Mouse (Mus musculus): ENCODE results near the gene Fbxw21. TPM values are rescaled to one million over a fixed set of nuclear protein-coding genes. Genes with fewer than 3 reads are reported as not detected.

Gene Fbxw21
- total RNA-seq, 1 experiment: not detected

DNA sequence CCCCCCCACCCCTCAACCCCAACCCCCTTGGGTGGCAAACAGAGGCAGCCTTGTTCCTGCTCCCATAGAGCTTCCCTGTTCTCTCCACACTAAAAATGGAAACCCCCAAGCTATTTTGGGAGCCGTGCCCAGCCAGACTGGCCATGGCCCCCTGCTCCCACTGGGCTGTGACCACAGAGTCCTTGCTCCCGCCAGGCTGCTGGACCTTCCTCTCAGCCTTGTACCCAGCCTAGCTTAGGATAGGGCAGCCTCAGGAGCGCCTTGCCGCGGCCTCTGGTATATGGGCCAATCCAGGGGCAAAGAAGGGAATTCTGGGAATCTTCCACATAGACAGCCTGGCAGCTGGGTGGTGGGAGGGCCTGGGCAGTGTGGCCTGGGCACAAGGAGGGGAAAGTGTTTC is 64.0 kb downstream of the Fbxw21 start:
- peaks cover 20% of the 10 kb centered on the region; the same call in 1 of the 2 replicates for H3K36me3 ChIP-seq (ENCODE audit: control insufficient read depth, insufficient read depth, low read length, poor library complexity, severe bottlenecking)
- H3K27ac ChIP-seq (ENCODE audit: insufficient read depth, low read depth, low read length, poor library complexity, severe bottlenecking): no peak overlapping the region
- TF ChIP-seq ZC3H11A (IDR thresholded peaks at IDR 0.05; ENCODE audit: borderline replicate concordance, low read depth, low read length) (no peak), CHD2 (IDR thresholded peaks at IDR 0.05; ENCODE audit: low read depth, low read length) (no peak), MAFK (IDR thresholded peaks at IDR 0.05; ENCODE audit: insufficient read depth, low read depth, low read length) (no peak), ZNF384 (IDR thresholded peaks at IDR 0.05; ENCODE audit: low read depth, low read length) (no peak), HCFC1 (IDR thresholded peaks at IDR 0.05; ENCODE audit: borderline replicate concordance, insufficient read depth, low read length) (no peak)
- H3K9ac ChIP-seq (ENCODE audit: insufficient read depth, low read depth, low read length, poor library complexity, severe bottlenecking): no peak overlapping the region
- in situ Hi-C loops (cut with MboI; ENCODE audit: low sequenced_read_pairs in 2 of 2, unreplicated experiment in 2 of 2): no loop called here
- H3K9me3 ChIP-seq (ENCODE audit: control insufficient read depth, insufficient read depth, low read depth, low read length): no peaks in the 10 kb centered on the region
- no peak for DNase-seq (ENCODE audit: low read depth, low spot score)
- no peak overlapping the region for H3K4me3 ChIP-seq (ENCODE audit: insufficient read depth in 1 of 2, low read depth in 1 of 2, low read length in 2 of 2, poor library complexity in 1 of 2, severe bottlenecking in 1 of 2)
- H3K4me1 ChIP-seq (ENCODE audit: control insufficient read depth in 2 of 2, insufficient read depth in 2 of 2, low read length in 2 of 2, poor library complexity in 1 of 2): peaks cover 0 to 18% of the 10 kb centered on the region in 2 experiments; a peak in 1 of 4 replicates

DNA sequence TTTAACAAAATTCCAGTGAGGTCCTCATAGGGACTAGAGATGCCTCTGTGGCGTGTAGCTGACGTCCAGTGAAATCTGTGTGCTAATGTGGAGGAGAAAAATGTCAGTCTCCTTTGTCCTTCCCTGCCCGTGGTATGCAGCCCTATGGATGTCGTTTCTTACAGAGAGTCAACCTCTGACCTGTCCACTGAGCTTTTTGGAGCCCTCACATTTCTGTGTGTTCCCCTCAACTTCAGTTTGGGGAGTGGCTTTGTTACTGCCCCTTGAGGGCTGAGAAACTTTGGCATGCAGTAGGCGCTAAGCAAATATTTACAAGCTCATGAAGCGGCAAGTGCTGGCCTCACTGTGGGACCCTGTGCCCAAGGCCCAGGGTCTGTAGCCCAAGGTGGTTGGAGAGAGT is 64.5 kb downstream of the Fbxw21 start:
- no peaks in the 10 kb centered on the region for H3K9me3 ChIP-seq (ENCODE audit: control insufficient read depth, insufficient read depth, low read depth, low read length)
- no peak overlapping the region for H3K4me3 ChIP-seq (ENCODE audit: insufficient read depth in 1 of 2, low read depth in 1 of 2, low read length in 2 of 2, poor library complexity in 1 of 2, severe bottlenecking in 1 of 2)
- no peak overlapping the region for H3K27ac ChIP-seq (ENCODE audit: insufficient read depth, low read depth, low read length, poor library complexity, severe bottlenecking)
- H3K36me3 ChIP-seq (ENCODE audit: control insufficient read depth, insufficient read depth, low read length, poor library complexity, severe bottlenecking): peaks cover 20% of the 10 kb centered on the region; the same call in 1 of the 2 replicates
- in situ Hi-C loops (cut with MboI; ENCODE audit: low sequenced_read_pairs in 2 of 2, unreplicated experiment in 2 of 2): no loop called here
- DNase-seq (ENCODE audit: low read depth, low spot score): no peak
- peaks cover 0 to 18% of the 10 kb centered on the region in 2 experiments; a peak in 1 of 4 replicates for H3K4me1 ChIP-seq (ENCODE audit: control insufficient read depth in 2 of 2, insufficient read depth in 2 of 2, low read length in 2 of 2, poor library complexity in 1 of 2)
- no peak for TF ChIP-seq HCFC1 (IDR thresholded peaks at IDR 0.05; ENCODE audit: borderline replicate concordance, insufficient read depth, low read length)
- TF ChIP-seq ZC3H11A (IDR thresholded peaks at IDR 0.05; ENCODE audit: borderline replicate concordance, low read depth, low read length): no peak
- no peak for TF ChIP-seq MAFK (IDR thresholded peaks at IDR 0.05; ENCODE audit: insufficient read depth, low read depth, low read length)
- TF ChIP-seq ZNF384 (IDR thresholded peaks at IDR 0.05; ENCODE audit: low read depth, low read length): no peak
- TF ChIP-seq CHD2 (IDR thresholded peaks at IDR 0.05; ENCODE audit: low read depth, low read length): no peak
- no peak overlapping the region for H3K9ac ChIP-seq (ENCODE audit: insufficient read depth, low read depth, low read length, poor library complexity, severe bottlenecking)

DNA sequence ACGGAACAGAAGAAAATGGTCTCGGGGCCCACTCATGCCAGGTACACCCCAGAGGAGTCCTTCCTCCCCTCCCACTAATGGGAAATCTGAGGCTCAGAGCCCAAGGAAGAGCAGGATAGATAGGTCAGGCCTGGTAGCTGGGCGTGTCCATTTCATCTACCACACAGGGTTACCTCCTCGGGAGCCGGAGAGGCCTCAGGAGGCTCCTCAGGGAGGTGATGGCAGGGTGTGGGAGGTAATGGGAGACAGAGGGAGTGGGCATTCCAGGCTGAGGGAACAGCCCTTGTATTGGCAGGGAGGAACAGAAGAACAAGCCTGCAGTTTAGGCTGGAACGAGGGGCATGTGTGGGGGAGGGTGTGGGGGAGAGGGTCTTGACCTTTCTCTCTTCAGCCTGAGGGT is 65.0 kb downstream of the Fbxw21 start:
- H3K27ac ChIP-seq (ENCODE audit: insufficient read depth, low read depth, low read length, poor library complexity, severe bottlenecking): no peak overlapping the region
- in situ Hi-C loops (cut with MboI; ENCODE audit: low sequenced_read_pairs in 2 of 2, unreplicated experiment in 2 of 2): no loop called here
- no peaks in the 10 kb centered on the region for H3K9me3 ChIP-seq (ENCODE audit: control insufficient read depth, insufficient read depth, low read depth, low read length)
- H3K36me3 ChIP-seq (ENCODE audit: control insufficient read depth, insufficient read depth, low read length, poor library complexity, severe bottlenecking): peaks cover 18% of the 10 kb centered on the region; the same call in 1 of the 2 replicates
- H3K4me3 ChIP-seq (ENCODE audit: insufficient read depth in 1 of 2, low read depth in 1 of 2, low read length in 2 of 2, poor library complexity in 1 of 2, severe bottlenecking in 1 of 2): no peak overlapping the region; a peak in 1 of 4 replicates
- peaks cover 0 to 18% of the 10 kb centered on the region in 2 experiments; a peak in 1 of 4 replicates for H3K4me1 ChIP-seq (ENCODE audit: control insufficient read depth in 2 of 2, insufficient read depth in 2 of 2, low read length in 2 of 2, poor library complexity in 1 of 2)
- no peak overlapping the region for H3K9ac ChIP-seq (ENCODE audit: insufficient read depth, low read depth, low read length, poor library complexity, severe bottlenecking)
- TF ChIP-seq CHD2 (IDR thresholded peaks at IDR 0.05; ENCODE audit: low read depth, low read length) (no peak), HCFC1 (IDR thresholded peaks at IDR 0.05; ENCODE audit: borderline replicate concordance, insufficient read depth, low read length) (no peak), MAFK (IDR thresholded peaks at IDR 0.05; ENCODE audit: insufficient read depth, low read depth, low read length) (no peak), ZNF384 (IDR thresholded peaks at IDR 0.05; ENCODE audit: low read depth, low read length) (no peak), ZC3H11A (IDR thresholded peaks at IDR 0.05; ENCODE audit: borderline replicate concordance, low read depth, low read length) (no peak)
- DNase-seq (ENCODE audit: low read depth, low spot score): no peak

DNA sequence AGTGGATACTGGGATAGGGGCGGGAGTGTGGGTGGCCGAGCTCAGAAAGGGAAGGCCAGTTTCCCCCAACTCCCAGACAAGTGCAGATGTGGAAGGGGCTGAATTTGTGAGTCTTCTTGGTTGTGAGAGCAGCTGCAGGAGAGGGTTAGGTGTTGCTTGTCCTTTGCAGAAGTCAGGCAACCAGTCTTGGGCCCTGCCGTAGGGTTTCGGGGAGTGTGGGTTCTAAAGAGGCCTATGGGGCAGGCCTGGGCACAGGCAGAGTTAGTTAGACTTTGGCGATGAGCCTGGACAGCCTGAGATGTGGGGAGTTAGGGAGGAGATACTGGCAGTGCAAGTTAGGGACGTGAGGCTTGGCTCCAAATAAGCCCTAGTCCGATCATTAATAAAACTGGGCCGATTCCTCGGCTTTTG is 65.6 kb downstream of the Fbxw21 start:
- Histone ChIP-seq H3K27ac (ENCODE audit: insufficient read depth, low read depth, low read length, poor library complexity, severe bottlenecking) (no peak overlapping the region), H3K4me3 (ENCODE audit: insufficient read depth in 1 of 2, low read depth in 1 of 2, low read length in 2 of 2, poor library complexity in 1 of 2, severe bottlenecking in 1 of 2) (peak overlapping the region; percentile 82 to 84), H3K9ac (ENCODE audit: insufficient read depth, low read depth, low read length, poor library complexity, severe bottlenecking) (peak overlapping the region; percentile 85), H3K36me3 (ENCODE audit: control insufficient read depth, insufficient read depth, low read length, poor library complexity, severe bottlenecking) (peaks cover 17% of the 10 kb centered on the region; the same call in 1 of the 2 replicates), H3K4me1 (ENCODE audit: control insufficient read depth in 2 of 2, insufficient read depth in 2 of 2, low read length in 2 of 2, poor library complexity in 1 of 2) (peaks cover 0 to 18% of the 10 kb centered on the region in 2 experiments; a peak in 1 of 4 replicates), H3K9me3 (ENCODE audit: control insufficient read depth, insufficient read depth, low read depth, low read length) (no peaks in the 10 kb centered on the region)
- in situ Hi-C loops (cut with MboI; ENCODE audit: low sequenced_read_pairs in 2 of 2, unreplicated experiment in 2 of 2): no loop called here
- DNase-seq (ENCODE audit: low read depth, low spot score): no peak
- TF ChIP-seq MAFK (IDR thresholded peaks at IDR 0.05; ENCODE audit: insufficient read depth, low read depth, low read length): no peak
- TF ChIP-seq CHD2 (IDR thresholded peaks at IDR 0.05; ENCODE audit: low read depth, low read length): no peak
- TF ChIP-seq ZNF384 (IDR thresholded peaks at IDR 0.05; ENCODE audit: low read depth, low read length): no peak
- TF ChIP-seq HCFC1 (IDR thresholded peaks at IDR 0.05; ENCODE audit: borderline replicate concordance, insufficient read depth, low read length): no peak
- no peak for TF ChIP-seq ZC3H11A (IDR thresholded peaks at IDR 0.05; ENCODE audit: borderline replicate concordance, low read depth, low read length)

Measured in ES-E14 (cell line).